Mouse (Mus musculus) A20 (cell line): ENCODE data around the gene Mitf.

Source experiments
- DNase-seq: peaks from one replicate; pipeline ENCODE4 v3.0.0-alpha.2; 2011; ENCODE audit warnings: low read depth, low spot score

The Mitf gene

GRCm38 (mm10) chr6:97821811-97822210 is 15.0 kb downstream of the Mitf start:
- DNase-seq, result no peak

DNA sequence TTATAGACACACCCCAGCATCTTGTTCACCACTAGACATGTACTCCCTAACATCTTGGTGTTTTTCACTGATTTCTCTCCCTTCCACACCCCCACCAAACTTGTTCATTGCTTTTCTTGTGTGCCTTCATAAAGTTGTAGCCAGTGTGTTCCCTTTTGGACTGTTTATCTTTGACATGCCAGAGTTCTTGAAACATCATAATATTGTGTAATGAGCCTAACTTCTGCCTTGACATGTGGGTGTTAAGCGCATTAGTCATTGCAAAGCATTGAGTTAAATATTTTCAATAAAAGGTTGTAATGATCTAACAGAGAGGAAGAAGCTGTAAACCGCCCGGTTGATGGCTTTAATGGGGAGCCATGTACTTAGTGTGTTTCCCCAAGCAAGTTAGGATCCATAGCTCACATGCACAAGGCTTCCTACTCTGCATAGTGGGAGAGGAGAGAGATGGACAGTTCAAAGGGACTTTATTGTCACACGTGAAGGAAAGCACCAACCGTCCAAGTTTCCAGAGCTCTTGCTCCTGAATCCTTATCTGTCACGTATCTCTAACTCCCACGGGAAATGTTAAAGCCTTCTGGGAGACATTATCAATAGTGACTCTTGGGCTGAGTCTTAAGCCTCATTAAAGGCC is 19.9 kb downstream of the Mitf start:
- no peak for DNase-seq

DNA sequence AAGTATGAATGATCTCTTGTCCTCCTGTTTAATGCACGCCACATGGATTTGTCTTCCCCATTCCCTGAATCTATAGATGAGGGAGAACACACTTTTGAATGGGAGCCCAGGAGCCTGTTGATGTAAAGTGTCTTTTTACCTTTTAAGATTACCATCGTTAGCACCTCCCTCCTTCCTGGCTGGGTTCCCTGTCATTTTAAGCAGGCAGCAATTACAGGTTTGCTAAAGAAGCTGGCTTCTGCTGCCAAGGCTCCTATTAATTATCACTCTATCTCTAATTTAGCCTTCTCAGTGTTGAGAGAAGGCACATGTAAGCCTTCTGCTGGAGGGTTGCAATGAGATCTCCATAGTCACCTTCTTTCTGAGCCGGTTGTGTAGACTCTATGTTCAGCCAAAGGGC is 21.2 kb downstream of the Mitf start:
- DNase-seq, result no peak

- no peak for DNase-seq
Measured at GRCm38 (mm10) chr6:97828822-97829719, 22.2 kb downstream of the Mitf start.

GRCm38 (mm10) chr6:97832501-97832900 is 25.6 kb downstream of the Mitf start:
- DNase-seq, result no peak

GRCm38 (mm10) chr6:97836176-97836575 is 29.3 kb downstream of the Mitf start:
- DNase-seq, result no peak

DNA sequence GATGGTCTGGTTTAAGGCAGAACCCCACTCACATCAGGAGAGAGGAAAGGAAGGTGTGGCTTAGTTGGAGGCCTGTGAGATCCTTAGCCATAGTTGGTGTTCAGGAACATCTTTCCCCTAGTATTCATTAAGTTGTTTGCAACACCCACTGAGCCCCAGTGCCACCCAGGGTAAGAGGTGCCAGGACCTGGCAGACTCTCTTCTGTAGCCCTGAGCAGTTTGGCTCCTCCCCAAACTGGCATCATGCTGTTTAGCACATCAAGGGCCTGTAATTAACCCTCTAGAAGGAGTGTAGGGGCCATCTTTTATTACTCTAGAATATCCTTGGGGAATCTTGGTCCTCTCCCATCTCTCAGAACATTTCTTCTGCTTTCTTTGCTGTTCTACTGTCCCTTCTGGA is 30.9 kb downstream of the Mitf start:
- no peak for DNase-seq

DNA sequence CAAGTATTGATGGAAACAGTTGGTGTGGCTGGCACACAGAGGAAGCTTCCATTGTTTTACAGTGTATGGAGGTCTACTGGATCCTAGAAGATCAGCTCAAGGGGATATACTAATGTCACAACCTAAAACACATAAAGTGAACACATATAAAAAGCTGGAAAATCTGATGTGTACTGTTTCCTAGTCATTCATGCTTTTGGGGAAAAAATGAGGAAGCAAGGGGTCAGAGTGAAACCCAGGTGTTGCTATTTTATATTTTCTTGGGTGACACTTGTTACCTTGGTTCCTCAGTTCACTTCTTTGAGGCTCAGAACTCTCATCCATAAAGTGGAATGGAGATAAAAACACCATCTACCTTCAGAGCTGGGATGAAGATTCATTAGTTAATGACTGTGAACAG is 32.7 kb downstream of the Mitf start:
- no peak for DNase-seq

DNA sequence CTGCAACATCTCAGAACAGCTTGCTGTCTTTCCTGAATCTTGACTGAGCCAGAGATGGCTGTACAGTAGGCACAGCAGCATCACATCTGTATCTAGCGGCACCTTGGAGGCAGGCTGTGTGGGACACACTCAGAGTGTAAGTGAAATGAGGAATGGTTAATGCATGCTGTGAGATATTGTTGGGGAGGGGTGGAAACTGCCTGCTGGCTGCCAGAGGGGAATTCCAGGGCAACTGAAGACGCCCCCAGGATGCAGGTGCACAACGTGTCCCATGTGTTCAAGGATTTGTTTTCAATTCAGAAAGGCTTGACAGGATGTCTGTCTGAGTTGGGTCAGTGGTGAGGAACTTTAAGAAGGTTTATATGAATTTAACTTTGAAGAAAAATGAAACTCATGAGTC is 37.3 kb downstream of the Mitf start:
- no peak for DNase-seq

- DNase-seq, result no peak
Measured at GRCm38 (mm10) chr6:97848191-97848857, 41.5 kb downstream of the Mitf start.

DNA sequence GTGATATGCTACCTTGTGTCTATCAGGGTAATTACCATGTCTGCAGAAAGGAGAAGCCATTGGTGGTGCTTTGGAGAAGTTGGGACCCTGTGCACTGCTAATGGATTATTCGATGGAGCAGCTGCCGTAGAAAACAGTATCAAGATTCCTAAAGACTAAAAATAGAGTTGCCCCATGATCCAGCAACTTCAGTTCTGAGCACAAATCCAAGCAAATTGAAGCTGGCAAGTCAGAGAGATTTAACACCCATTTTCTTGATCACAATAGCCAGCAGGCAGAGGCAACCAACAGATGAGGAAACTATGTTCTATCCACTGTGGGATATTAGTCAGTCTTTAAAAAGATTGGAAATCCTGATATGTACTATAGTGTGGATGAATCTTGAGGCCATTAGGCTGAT is 47.4 kb downstream of the Mitf start:
- DNase-seq, result no peak

DNA sequence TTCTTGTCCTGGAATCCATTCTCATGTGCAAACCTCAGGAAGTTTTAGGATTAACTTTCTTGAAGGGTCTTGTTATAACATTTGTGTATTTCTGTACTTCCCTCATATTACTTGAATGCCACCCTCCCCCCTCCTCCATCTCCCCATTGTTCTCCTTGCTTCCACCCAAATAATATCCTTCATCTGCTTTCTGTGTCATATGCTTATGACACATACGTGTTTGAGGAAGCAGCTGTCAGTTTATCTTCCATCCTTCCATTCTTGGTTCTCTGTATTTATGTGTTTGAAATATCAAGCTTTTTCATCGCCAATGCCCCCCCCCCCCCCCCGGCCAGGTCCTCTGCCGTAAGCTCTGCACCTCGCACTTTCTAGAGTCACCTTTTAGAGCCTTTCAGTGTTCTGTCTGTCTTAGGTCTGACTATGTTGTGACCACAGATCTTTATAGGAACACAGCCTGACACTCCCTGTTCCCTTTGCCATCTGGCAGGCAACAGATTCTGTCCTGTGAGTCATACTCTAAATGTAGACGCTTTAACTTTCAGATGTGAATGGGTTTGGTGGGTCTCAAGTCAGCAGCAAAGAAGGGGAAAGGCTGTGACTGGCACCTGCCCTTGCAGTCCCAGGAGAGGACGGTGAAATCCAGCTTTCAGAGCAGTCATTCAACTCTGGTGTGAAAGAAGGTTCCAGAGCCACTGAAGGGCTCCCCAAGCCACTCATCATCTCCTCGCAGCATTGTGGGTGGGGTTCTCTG is 48.7 kb downstream of the Mitf start:
- no peak for DNase-seq

GRCm38 (mm10) chr6:97856502-97856901 is 49.6 kb downstream of the Mitf start:
- no peak for DNase-seq

DNA sequence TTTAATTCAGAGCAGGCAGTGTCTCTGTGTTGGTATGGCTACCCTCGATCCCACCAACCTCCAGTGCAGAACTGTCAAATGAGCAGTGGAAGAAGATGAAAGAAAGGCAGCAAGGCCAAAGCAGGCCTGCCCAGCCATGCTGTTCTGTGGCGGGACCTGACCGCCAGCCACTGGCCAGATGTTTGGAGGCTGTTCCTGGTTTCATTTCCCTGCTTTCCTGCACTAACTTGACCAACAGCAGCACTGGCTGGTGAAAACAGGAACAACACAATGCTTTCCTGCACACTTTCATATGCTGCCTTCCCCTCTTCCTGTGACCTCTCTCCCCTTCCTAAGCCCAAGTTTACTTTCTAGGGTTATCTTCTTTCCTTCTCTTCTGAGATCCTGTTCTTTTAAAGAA is 50.8 kb downstream of the Mitf start:
- DNase-seq, result no peak

GRCm38 (mm10) chr6:97866575-97866974 is 59.7 kb downstream of the Mitf start:
- DNase-seq, result no peak

DNA sequence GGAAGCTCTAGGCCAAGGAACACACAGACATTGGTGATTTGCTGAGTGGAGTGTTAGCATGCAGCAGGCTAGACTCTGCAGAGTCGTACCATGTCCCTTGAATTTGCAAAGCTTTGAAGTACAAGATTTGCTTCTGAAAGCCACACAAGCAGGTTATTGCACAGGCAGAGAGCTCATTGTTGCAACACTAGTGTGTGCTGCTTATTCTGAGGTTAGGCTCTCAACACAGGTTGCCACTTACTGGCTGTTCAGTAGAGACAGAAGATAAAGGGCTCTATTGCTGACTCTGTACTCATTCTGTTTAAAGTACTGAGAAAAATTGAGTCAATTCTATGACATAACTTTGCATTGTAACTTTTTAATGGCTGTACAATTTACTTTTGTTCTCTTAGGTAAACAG is 61.2 kb downstream of the Mitf start:
- no peak for DNase-seq

DNA sequence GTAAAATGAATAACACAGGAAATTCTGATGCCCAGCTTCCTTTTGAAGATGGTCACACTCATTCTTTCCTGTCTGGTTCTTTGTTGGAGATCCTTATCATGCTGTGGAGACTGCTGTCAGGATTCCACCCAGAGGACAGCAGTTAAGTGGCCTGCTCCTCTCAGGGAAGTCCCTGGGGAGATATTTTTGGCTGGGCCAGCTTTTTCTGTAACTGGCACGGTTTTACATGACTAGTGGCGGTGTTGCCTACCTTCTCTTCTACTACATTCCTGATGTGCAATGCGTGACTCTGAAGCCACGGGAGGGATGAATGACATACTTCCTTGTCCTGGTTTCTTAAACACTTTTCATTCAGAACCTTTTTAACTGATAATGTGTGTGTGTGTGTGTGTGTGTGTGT is 63.1 kb downstream of the Mitf start:
- DNase-seq, result no peak

GRCm38 (mm10) chr6:97871296-97872030 is 64.6 kb downstream of the Mitf start:
- DNase-seq, result no peak

GRCm38 (mm10) chr6:97873102-97873501 is 66.2 kb downstream of the Mitf start:
- no peak for DNase-seq

DNA sequence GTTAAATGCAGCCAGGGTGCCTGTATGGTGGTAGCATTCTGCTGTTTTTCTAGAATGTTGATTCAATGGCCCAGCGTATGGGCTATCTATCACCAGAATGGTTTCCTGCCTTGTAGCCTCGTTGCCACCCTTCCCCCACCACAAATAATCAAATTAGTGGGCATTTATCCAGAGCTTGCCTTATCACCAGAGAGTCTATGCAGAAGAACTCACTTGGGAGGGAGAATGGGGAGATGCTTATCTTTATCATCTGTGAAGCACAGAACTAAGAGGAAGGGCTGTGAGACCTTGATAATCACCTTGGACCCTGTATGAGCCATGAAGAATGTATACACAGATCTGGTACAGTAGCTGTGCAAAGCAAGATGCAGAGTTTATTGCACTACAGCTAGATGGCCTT is 70.1 kb downstream of the Mitf start:
- DNase-seq, result no peak

GRCm38 (mm10) chr6:97877492-97877891 is 70.6 kb downstream of the Mitf start:
- DNase-seq, result no peak
